ENCODE assay signal across 26 mouse cellular contexts in genomic region chr14:25865251-25865650, GRCm38 (mm10). TPM values are rescaled to one million over a fixed set of nuclear protein-coding genes. Genes with fewer than 3 reads are reported as not detected.
"Had no signal": no experiment of that assay in that cellular context is flagged by ENCODE, and none has a peak within 500 bp of the region (broad histone marks: within the 10 kb centered on the region; RNA-seq: fewer than 3 reads in every experiment).

No protein-coding gene starts in this region.

- H3K4me3 ChIP-seq: liver, embryonic 15.5 days; lung, embryonic 15.5 days; midbrain, embryonic 10.5 days; midbrain, embryonic 12.5 days; neural tube, embryonic 12.5 days had no signal

- ATAC-seq: liver, postnatal 0 days; lung, postnatal 0 days; midbrain, embryonic 16.5 days had no signal

- H3K27me3 ChIP-seq: liver, embryonic 15.5 days; lung, embryonic 15.5 days; midbrain, embryonic 12.5 days; neural tube, embryonic 12.5 days had no signal

- H3K36me3 ChIP-seq: liver, embryonic 15.5 days; lung, embryonic 15.5 days; midbrain, embryonic 10.5 days; midbrain, embryonic 12.5 days; neural tube, embryonic 12.5 days had no signal

- H3K4me2 ChIP-seq: liver, embryonic 15.5 days; lung, embryonic 15.5 days; midbrain, embryonic 12.5 days; neural tube, embryonic 12.5 days had no signal

- H3K27ac ChIP-seq: liver, embryonic 15.5 days; lung, embryonic 15.5 days; midbrain, embryonic 10.5 days; midbrain, embryonic 12.5 days; neural tube, embryonic 12.5 days had no signal

- DNase-seq: liver, postnatal 0 days; lung, adult 2 months; lung, postnatal 14 days; lung, postnatal 4 days; midbrain, embryonic 14.5 days; retina, postnatal 1 day; right cerebral cortex, postnatal 25 days; right cerebral cortex, postnatal 4 days; spleen, adult 18-20 months; thymus, adult 18-20 months; thymus, postnatal 14 days; thymus, postnatal 36 days had no signal

RNA-seq across cellular contexts. Expression of gene Plac9a, which starts 37.6 kb away (rescaled TPM):
- total RNA-seq: megakaryocyte, adult 5-6 weeks; megakaryocyte-erythroid progenitor cell, adult 5-6 weeks; neutrophil, adult 5-6 weeks had no signal
- polyA plus RNA-seq: liver, postnatal 0 days; midbrain, embryonic 10.5 days; midbrain, embryonic 12.5 days; midbrain, embryonic 14.5 days; midbrain, embryonic 16.5 days; neural tube, embryonic 12.5 days; neural tube, embryonic 14.5 days; small intestine, adult 2 months; stomach, embryonic 16.5 days; thymus, postnatal 0 days had no signal
